Mouse (Mus musculus): ENCODE measurements around the gene Klk1.
A peak's percentile ranks its signal among the peaks of the same experiment; 100 is the strongest.
"Not testable (repeated sequence)": the region's sequence is repeated elsewhere in the genome, so short reads cannot be mapped to it uniquely, and the experiment has no call there.

The Klk1 gene

GRCm38 (mm10) chr7:44225076-44225475, at the start of gene Klk1:
TSS of gene Klk1 (plus strand) at chr7:44225360.
- no peak for DNase-seq (ENCODE audit: low read depth, low spot score)

- no peak for DNase-seq (ENCODE audit: low read depth, low spot score)
Observed at GRCm38 (mm10) chr7:44179299-44180045, 45.7 kb upstream of the Klk1 start.

- not testable (repeated sequence) for DNase-seq (ENCODE audit: low read depth, low spot score)
Observed at GRCm38 (mm10) chr7:44186516-44186915, 38.6 kb upstream of the Klk1 start.

- DNase-seq (ENCODE audit: low read depth, low spot score) = not testable (repeated sequence)
Observed at GRCm38 (mm10) chr7:44187936-44188335, 37.2 kb upstream of the Klk1 start, which contains the start of gene Klk1b24. TSS of gene Klk1b24 (plus strand) at chr7:44188236.

- DNase-seq (ENCODE audit: low read depth, low spot score) = not testable (repeated sequence)
Observed at GRCm38 (mm10) chr7:44193466-44193865, 31.7 kb upstream of the Klk1 start.

- DNase-seq (ENCODE audit: low read depth, low spot score) = no peak
Observed at GRCm38 (mm10) chr7:44197891-44198290, 27.3 kb upstream of the Klk1 start, which contains the start of gene Klk1b3. TSS of gene Klk1b3 (plus strand) at chr7:44198191.

- not testable (repeated sequence) for DNase-seq (ENCODE audit: low read depth, low spot score)
Observed at GRCm38 (mm10) chr7:44207135-44207534, 18.0 kb upstream of the Klk1 start, which contains the start of gene Klk1b4. TSS of gene Klk1b4 (plus strand) at chr7:44207435.

- DNase-seq (ENCODE audit: low read depth, low spot score) = no peak
Observed at GRCm38 (mm10) chr7:44208307-44208706, 16.9 kb upstream of the Klk1 start.

GRCm38 (mm10) chr7:44215645-44216044, 9.5 kb upstream of the Klk1 start, which contains the start of gene Klk1b5:
TSS of gene Klk1b5 (plus strand) at chr7:44215945.
- DNase-seq (ENCODE audit: low read depth, low spot score) = no peak

- not testable (repeated sequence) for DNase-seq (ENCODE audit: low read depth, low spot score)
Observed at GRCm38 (mm10) chr7:44221601-44222000, 3.6 kb upstream of the Klk1 start.

- DNase-seq (ENCODE audit: low read depth, low spot score) = not testable (repeated sequence)
Observed at GRCm38 (mm10) chr7:44222335-44222734, 2.8 kb upstream of the Klk1 start.

- no peak for DNase-seq (ENCODE audit: low read depth, low spot score)
Observed at GRCm38 (mm10) chr7:44235909-44236308, 10.7 kb downstream of the Klk1 start, which contains the start of gene Gm36864. TSS of gene Gm36864 (plus strand) at chr7:44236177.

- DNase-seq (ENCODE audit: low read depth, low spot score) = no peak
Observed at GRCm38 (mm10) chr7:44239913-44240312, 14.8 kb downstream of the Klk1 start.

GRCm38 (mm10) chr7:44240712-44241111, 15.6 kb downstream of the Klk1 start:
- no peak for DNase-seq (ENCODE audit: low read depth, low spot score)

- no peak for DNase-seq (ENCODE audit: low read depth, low spot score)
Observed at GRCm38 (mm10) chr7:44241163-44241562, 16.0 kb downstream of the Klk1 start.

- no peak for DNase-seq (ENCODE audit: low read depth, low spot score)
Observed at GRCm38 (mm10) chr7:44244080-44244479, 18.9 kb downstream of the Klk1 start.

- peak; percentile 82 for DNase-seq (ENCODE audit: low read depth, low spot score)
Observed at GRCm38 (mm10) chr7:44246055-44246983, 21.2 kb downstream of the Klk1 start, which contains the start of the genes 1700028J19Rik and 2410002F23Rik. TSS of gene 1700028J19Rik (minus strand) at chr7:44246695. TSS of gene 2410002F23Rik (plus strand) at chr7:44246722.

- DNase-seq (ENCODE audit: low read depth, low spot score) = peak; percentile 51
Observed at GRCm38 (mm10) chr7:44246984-44247470, 21.9 kb downstream of the Klk1 start.

- no peak for DNase-seq (ENCODE audit: low read depth, low spot score)
Observed at GRCm38 (mm10) chr7:44247971-44248370, 22.8 kb downstream of the Klk1 start.

- DNase-seq (ENCODE audit: low read depth, low spot score) = no peak
Observed at GRCm38 (mm10) chr7:44249248-44249647, 24.1 kb downstream of the Klk1 start.

GRCm38 (mm10) chr7:44250732-44251275, 25.6 kb downstream of the Klk1 start:
- DNase-seq (ENCODE audit: low read depth, low spot score) = not testable (repeated sequence)

Measured in 3T3-L1 (cell line).